Mouse (Mus musculus): ENCODE measurements around the gene Itgb4.

DNA sequence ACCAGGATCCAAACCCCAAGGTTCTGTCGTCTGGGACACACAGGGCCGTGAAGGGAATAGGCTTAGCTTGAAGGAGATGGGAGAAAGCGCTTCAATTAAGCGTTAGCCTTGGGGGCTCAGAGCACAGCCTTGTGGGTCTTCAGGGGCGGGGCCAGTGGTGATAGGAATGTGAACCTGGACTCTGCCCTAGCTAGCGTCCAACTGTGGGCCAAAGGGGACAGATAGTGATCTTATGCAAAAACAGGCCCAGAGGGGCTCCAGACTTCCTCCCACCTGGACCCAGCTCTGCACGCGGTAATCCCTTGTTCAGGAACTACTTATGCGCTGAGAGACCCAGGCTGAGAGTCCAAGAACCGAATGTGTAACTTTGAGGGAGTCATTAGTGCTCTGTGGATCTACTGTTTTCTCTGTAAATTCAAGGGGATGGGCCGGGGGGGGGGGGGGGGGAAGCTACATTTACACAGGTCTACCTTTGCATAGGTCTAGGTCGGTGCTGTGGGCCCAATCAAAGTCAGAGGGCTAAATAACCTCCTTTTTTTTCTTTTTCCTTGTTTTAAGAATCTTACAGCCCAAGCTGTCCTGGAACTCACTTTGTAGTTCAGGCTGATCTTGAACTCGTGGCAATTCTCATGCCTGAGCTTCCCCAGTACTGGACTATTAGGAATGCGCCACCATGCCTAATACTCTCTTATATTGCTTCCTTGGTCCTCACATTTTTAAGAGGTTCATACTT lies 37.2 kb downstream of the Itgb4 start:
- no peak for TF ChIP-seq CTCF (IDR thresholded peaks at IDR 0.05; ENCODE audit: low read depth)
- no peak for TF ChIP-seq EP300 (IDR thresholded peaks at IDR 0.05; ENCODE audit: low read depth)

Measured in liver, embryonic 14.5 days (tissue).